Mouse (Mus musculus) cerebellum, adult 9-10 months (tissue): Measurements from ENCODE around the gene Gm13697.
"Not testable (repeated sequence)": the region's sequence is repeated elsewhere in the genome, so short reads cannot be mapped to it uniquely, and the experiment has no call there.

Experiments used
- DNase-seq: peaks from one replicate; pipeline ENCODE4 v3.0.0; 2022

Gene Gm13697

GRCm38 (mm10) chr2:83984443-83984842, at the start of gene Gm13697:
Gene Gm13697, plus strand, starts transcription at chr2:83984743.
- DNase-seq = not testable (repeated sequence)

GRCm38 (mm10) chr2:83940931-83941361, 43.6 kb upstream of the Gm13697 start, which contains the start of gene Zswim2:
Gene Zswim2, minus strand, starts transcription at chr2:83941228.
- peak; percentile 38 for DNase-seq

GRCm38 (mm10) chr2:83941378-83941777, 43.2 kb upstream of the Gm13697 start:
- no peak for DNase-seq

- no peak for DNase-seq
Measured at GRCm38 (mm10) chr2:83941792-83942191, 42.8 kb upstream of the Gm13697 start.

GRCm38 (mm10) chr2:83955393-83955792, 29.1 kb upstream of the Gm13697 start, which contains the start of gene Gm13698:
Gene Gm13698, plus strand, starts transcription at chr2:83955693.
- not testable (repeated sequence) for DNase-seq

- DNase-seq = not testable (repeated sequence)
Measured at GRCm38 (mm10) chr2:83961203-83961602, 23.3 kb upstream of the Gm13697 start, which contains the start of gene Gm13693. Gene Gm13693, plus strand, starts transcription at chr2:83961503.

- not testable (repeated sequence) for DNase-seq
Measured at GRCm38 (mm10) chr2:83967013-83967412, 17.5 kb upstream of the Gm13697 start, which contains the start of gene Gm13695. Gene Gm13695, plus strand, starts transcription at chr2:83967313.

GRCm38 (mm10) chr2:83972823-83973222, 11.7 kb upstream of the Gm13697 start, which contains the start of gene Gm13696:
Gene Gm13696, plus strand, starts transcription at chr2:83973123.
- DNase-seq = not testable (repeated sequence)

- DNase-seq = not testable (repeated sequence)
Measured at GRCm38 (mm10) chr2:83978633-83979032, 5.9 kb upstream of the Gm13697 start, which contains the start of gene Gm13694. Gene Gm13694, plus strand, starts transcription at chr2:83978933.

- not testable (repeated sequence) for DNase-seq
Measured at GRCm38 (mm10) chr2:83990253-83990652, 5.7 kb downstream of the Gm13697 start, which contains the start of gene Gm13691. Gene Gm13691, plus strand, starts transcription at chr2:83990553.

- DNase-seq = not testable (repeated sequence)
Measured at GRCm38 (mm10) chr2:83993639-83994255, 9.2 kb downstream of the Gm13697 start.

- not testable (repeated sequence) for DNase-seq
Measured at GRCm38 (mm10) chr2:83994526-83994925, 10.0 kb downstream of the Gm13697 start.

- no peak for DNase-seq
Measured at GRCm38 (mm10) chr2:84008913-84009312, 24.4 kb downstream of the Gm13697 start.

GRCm38 (mm10) chr2:84009818-84010217, 25.3 kb downstream of the Gm13697 start:
- DNase-seq = no peak

GRCm38 (mm10) chr2:84014572-84014971, 30.0 kb downstream of the Gm13697 start:
- no peak for DNase-seq

GRCm38 (mm10) chr2:84016291-84016690, 31.7 kb downstream of the Gm13697 start:
- DNase-seq = not testable (repeated sequence)

GRCm38 (mm10) chr2:84018330-84018729, 33.8 kb downstream of the Gm13697 start:
- DNase-seq = no peak

GRCm38 (mm10) chr2:84019519-84020305, 35.2 kb downstream of the Gm13697 start:
- no peak for DNase-seq

GRCm38 (mm10) chr2:84021930-84022329, 37.4 kb downstream of the Gm13697 start:
- no peak for DNase-seq

- no peak for DNase-seq
Measured at GRCm38 (mm10) chr2:84022905-84023304, 38.4 kb downstream of the Gm13697 start.

- no peak for DNase-seq
Measured at GRCm38 (mm10) chr2:84023319-84023718, 38.8 kb downstream of the Gm13697 start.

- DNase-seq = no peak
Measured at GRCm38 (mm10) chr2:84025217-84025616, 40.7 kb downstream of the Gm13697 start.

GRCm38 (mm10) chr2:84032505-84032904, 48.0 kb downstream of the Gm13697 start:
- DNase-seq = no peak
